Mouse (Mus musculus) mesoderm, embryonic 11.5 days (tissue): Measurements from ENCODE around the gene Ppp6r2.

ENCODE experiments used
- DNase-seq: peaks from one replicate; pipeline ENCODE4 v3.0.0-alpha.2; 2012; ENCODE audit warnings: low read depth, low spot score

Ppp6r2 gene

DNA sequence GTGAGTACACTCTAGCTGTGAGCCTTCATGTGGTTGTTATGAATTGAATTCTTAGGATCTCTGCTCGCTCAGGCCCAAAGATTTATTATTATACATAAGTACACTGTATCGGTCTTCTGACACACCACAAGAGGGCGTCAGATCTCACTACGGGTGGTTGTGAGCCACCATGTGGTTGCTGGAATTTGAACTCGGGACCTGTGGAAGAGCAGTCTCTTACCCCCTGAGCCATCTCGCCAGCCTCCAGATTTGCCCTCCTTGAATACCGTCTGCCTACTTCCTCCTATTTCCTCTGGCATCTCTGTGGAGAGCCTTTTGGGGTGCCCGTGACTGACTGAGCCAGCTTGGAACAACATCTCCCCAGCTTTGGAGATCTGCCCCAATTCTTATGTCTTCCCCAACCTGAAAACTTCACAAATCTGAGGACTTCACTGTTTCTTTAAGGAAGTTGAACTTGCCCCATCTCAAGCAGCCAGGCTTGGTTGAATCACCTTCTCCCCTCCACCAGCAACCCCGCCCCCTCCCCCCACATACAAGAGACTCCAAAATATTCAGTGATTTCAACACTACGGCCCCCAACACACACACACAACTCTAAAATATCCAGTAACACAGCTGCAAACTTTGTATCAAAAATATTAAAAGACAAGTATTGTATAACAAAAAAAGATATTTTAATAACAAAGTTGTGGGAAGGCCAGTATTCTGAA, 29.6 kb upstream of the Ppp6r2 start:
- DNase-seq = no peak

GRCm38 (mm10) chr15:89182328-89182741, 29.0 kb upstream of the Ppp6r2 start:
- DNase-seq = peak; percentile 39

DNA sequence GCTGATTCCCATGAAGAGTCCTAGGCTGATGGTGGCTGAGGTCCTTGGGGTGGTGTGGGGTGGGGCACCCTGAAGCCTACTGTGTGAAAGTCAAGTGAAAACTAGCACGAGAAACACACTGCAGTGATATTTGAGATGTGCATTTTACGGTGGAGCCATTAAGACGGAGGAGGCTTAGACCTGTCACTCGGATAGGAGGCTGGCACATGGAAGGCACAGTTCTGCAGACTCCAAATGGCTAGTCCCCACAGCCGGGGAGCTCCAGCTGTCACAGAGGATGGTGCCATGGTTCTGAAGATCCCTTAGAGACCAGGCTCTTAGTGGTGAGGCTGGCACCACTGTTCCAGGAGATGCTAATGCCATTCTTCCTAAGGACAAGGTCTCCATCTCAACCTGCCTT, 28.5 kb upstream of the Ppp6r2 start:
- no peak for DNase-seq

- no peak for DNase-seq
Measured at GRCm38 (mm10) chr15:89184141-89184936, 27.0 kb upstream of the Ppp6r2 start.

- no peak for DNase-seq
Measured at GRCm38 (mm10) chr15:89184937-89185227, 26.5 kb upstream of the Ppp6r2 start.

GRCm38 (mm10) chr15:89195261-89195681, 16.1 kb upstream of the Ppp6r2 start:
- DNase-seq = peak; percentile 80

DNA sequence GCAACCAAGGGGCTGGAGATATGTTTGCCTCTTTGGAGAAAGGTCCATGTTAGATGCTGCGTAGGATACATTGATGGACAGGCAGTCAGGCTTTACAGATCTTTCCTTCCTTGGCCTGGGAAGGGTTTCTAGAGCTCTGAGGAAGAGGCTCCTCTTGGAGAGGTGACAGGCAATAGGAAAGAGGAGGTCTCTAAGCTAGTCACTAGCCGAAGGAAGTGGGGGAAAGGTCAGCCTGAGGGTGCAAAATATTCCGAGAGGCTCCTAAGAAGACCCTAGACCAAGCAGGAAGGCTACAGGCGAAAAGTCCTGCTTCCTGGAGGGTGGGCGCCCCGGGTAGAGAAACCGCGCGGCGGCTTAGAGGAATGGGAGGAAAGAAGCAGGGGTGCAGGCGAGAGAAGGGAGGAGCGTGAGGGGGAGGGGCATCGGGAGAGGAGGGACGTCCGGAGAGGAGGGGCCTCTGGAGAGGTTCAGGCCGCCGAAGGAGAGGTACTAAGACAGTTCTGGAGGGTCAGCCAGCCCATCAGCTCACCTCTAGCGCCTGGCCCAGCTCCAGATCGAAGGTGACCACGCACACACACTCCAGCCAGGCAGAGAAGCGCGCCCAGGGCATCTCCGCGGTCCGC, 15.6 kb upstream of the Ppp6r2 start:
- DNase-seq = peak; percentile 90

- DNase-seq = peak; percentile 96
Measured at GRCm38 (mm10) chr15:89196313-89196706, 15.0 kb upstream of the Ppp6r2 start, which contains the start of gene Dennd6b. Gene Dennd6b (minus strand): TSS chr15:89196496.

DNA sequence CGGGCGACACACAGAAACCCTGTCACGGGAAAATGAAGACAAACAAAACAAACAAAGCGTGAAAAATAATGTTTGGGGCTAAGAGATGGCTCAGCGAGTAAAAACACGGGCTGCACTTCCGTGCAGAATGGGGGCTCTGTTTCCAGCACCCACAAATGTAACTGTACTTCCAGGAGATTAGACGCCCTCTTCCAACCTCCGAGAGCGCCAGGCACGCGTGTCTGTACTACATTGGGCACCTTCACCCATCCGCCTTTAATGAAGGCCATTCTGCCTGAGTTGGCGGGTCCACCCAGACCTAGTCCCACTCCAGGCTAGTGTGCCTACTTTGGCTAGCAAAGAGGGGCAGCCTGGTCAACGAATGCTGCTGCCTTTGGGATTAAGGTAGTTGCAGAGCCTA, 14.3 kb upstream of the Ppp6r2 start:
- no peak for DNase-seq

DNA sequence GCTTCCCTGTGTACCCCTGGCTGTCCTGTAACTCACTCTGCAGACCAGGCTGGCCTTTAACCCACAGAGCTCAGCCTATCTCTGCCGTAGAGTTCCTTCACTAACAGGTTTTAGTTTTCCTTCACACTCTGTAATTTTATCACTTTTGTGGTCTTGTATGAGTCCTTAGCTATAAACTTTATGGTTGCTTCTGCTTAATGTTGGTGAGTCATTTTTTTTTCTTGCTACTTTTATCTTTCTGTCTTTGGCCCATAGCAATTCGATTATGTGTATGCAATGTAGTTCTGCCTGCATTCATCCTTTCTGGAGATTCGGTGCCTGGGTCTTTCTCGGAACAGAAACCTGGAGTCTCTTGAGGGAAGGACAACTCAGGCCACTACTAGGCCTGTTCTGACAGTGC, 3.9 kb upstream of the Ppp6r2 start:
- no peak for DNase-seq

- peak; percentile 91 for DNase-seq
Measured at GRCm38 (mm10) chr15:89209886-89210761, 1.2 kb upstream of the Ppp6r2 start.

DNA sequence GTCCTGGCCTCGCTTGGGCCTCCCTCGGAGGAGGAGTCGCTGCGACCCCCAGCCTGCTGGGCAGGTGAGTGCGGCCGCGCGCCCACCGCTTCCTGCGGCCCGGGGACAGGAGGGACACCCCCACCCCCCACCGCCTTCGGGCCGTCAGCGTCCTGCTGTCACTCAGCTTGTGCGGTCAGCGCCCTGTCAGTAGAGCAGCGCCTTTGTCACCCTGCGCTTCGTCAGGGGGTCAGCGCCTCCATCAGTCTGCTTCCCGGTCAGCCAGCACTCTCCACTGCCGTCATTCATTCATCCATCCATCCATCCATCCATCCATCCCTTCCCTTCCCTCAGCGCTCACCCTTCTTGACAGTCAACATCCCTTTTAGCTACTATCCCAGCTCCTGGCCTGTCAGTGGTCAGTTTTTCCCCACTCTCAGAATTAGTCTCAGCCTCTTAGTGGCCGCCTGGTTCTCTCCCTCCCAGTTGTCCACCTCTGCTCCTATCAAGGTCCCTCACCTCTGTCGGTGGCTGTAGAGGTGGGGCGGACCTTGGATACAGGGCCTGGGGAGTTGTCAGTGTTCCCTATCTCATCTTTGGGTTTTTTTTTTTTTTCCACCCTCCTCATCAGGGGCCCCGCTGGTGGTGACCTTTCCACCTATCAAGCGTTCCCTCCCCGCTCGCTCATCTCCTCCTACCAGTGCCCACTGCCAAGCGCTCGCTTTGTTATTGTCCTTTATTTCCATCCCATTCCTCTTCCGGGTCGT, 536 bp downstream of the Ppp6r2 start:
- peak; percentile 42 for DNase-seq

DNA sequence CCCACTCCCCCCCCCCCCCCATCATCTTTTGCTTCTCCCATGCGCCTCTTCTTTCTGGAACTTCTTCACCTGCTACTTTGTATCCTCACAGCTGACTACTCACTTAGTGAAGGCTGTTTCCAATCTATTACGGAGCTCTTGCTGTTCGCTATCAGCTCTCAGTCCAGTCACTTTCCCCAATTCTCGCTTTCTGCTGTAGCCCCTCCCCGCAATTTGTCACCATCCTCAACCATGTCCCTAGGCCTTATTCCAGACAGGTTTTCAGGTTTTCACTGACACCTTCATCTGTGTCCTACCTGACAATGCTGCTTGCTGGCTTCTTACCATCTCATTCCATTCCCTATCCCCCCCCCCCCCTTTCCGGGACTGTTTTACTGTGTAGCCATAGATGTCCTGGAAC, 1.1 kb downstream of the Ppp6r2 start:
- DNase-seq = no peak

DNA sequence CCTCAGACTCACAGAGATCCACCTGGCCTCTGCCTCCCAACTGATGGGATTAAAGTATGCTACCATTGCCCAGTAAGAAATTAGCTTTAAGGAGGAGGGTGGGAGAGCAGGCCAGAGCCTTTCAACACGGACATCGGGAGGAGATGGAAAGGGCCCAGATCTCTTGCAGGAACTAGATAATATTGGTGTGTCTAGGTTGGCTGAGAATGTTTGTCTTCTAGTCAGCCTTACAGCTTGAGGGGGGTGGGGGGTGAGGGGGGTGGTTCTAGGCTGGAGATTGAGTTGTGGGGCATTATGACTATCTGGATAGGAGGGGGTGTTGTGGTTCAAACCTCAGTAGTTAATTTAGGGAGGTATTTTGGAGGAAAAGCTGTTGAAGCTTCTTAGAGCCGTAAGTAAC, 2.2 kb downstream of the Ppp6r2 start:
- DNase-seq = no peak

DNA sequence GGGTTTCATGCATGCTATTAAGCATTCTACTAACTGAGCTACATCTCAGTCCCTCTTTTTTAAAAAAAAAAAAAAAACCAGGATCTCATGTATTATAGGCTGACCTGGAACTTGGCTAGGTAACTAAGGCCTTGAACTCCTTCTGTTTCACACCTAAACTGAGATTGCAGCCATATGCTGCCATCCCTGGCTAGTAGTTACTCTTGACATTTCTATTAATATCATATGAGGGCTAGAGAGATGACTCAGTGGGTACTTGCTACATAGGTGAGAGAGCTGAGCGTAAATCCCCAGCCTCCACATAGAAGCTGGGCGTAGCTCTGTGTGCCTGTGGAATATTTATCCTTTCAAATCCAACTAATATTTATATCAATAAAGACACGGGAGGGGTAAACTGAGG, 3.6 kb downstream of the Ppp6r2 start:
- no peak for DNase-seq

DNA sequence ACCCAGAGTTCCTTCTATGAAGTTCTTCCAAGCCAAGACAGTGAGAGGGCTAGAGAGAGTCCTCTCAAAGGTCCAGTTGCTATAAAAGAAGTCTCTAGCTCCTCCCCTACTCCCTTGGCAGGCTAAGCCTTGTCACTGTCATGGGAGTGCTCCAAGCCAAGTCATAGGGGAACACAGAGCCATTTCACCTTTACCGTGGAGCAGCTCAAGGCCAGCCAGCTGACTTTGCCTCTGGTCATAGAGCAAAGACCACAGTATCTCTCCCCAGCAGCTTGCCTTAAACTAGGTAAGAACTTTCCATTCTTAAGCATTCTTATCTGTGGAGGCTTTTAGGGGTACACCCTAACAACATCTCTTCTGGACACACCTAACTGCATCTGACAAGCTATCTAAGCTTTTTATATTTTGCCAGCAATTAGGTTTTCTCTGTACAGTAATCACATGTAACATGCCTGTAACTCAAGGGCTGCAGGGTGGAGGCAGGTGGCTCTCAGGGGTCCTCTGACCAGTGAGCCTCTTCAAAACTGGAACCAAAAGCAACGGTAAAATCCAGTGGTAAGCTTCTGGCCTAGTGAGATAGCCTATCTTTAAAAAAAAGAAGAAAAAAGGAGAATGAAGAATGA, 4.4 kb downstream of the Ppp6r2 start:
- DNase-seq = no peak

DNA sequence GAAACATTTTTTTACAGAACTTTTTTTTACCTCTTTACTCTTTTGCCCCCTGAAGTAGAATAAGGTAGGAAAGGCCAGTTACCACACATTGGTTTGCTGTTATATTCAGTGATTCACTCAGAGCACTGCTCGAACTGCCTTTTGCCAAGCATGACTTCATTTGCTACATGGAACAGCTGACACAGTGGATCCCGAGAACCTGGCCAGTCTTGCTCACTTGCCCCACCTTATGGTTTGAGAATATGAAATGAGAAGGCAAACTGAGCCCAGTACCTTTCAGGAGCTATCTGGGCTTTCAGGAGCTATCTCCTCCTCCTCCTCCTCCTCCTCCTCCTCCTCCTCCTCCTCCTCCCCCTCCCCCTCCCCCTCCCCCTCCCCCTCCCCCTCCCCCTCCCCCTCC, 22.2 kb downstream of the Ppp6r2 start:
- DNase-seq = no peak

DNA sequence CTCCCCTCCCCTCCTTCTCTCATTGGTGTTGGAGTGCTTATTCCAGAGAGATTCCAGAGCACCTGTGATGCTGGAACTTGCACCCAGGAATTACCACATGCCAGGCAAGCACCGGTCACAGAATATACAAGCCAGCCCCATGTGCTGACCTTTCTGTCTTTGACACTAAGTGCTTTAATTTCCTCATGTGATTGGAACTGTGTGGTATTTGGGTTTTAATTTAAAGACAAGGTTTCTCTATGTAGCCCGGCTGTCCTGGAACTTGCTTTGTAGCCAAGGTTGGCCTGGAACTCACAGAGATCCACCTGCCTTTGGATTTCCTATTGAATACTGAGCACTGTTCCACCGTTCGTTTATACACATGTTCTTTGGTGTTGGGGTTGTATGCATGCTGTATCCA, 22.7 kb downstream of the Ppp6r2 start:
- DNase-seq = no peak

GRCm38 (mm10) chr15:89239751-89240392, 28.5 kb downstream of the Ppp6r2 start:
- no peak for DNase-seq

- DNase-seq = no peak
Measured at GRCm38 (mm10) chr15:89241025-89241424, 29.7 kb downstream of the Ppp6r2 start.
